Mouse (Mus musculus) neural tube, embryonic 14.5 days (tissue): Measurements from ENCODE around the gene Gadd45b. TPM values are rescaled to one million over a fixed set of nuclear protein-coding genes. Genes with fewer than 3 reads are reported as not detected.

ENCODE experiments used
- ATAC-seq: fragments of 200-750 bp; cut with Nextera tagmentation; 2 replicates; pipeline ENCODE4 v1.8.0; 2017; ENCODE audit warnings: low read depth, mild to moderate bottlenecking, moderate TSS enrichment, moderate library complexity
- H3K27ac ChIP-seq: fragments of 300-500 bp; sonication (generic); 2 replicates; pipeline ENCODE4 v1.5.1; 2014; ENCODE audit warnings: low read depth, mild to moderate bottlenecking, control low read depth, low read length, moderate library complexity, mixed read lengths
- H3K27me3 ChIP-seq: fragments of 300-500 bp; sonication (generic); 2 replicates; pipeline ENCODE4 v1.6.1; 2014; ENCODE audit warnings: low read length; ENCODE audit not compliant: control insufficient read depth, insufficient read depth
- H3K36me3 ChIP-seq: fragments of 300-500 bp; sonication (generic); 2 replicates; pipeline ENCODE4 v1.6.1; 2014; ENCODE audit warnings: low read length, mixed read lengths; ENCODE audit not compliant: control insufficient read depth, insufficient read depth
- H3K4me1 ChIP-seq: fragments of 300-500 bp; sonication (generic); 2 replicates; pipeline ENCODE4 v1.6.1; 2014; ENCODE audit warnings: low read length; ENCODE audit not compliant: control insufficient read depth, insufficient read depth
- H3K4me2 ChIP-seq: fragments of 300-500 bp; sonication (generic); 2 replicates; pipeline ENCODE4 v1.6.1; 2014; ENCODE audit warnings: mild to moderate bottlenecking, low read depth, low read length, control low read depth
- H3K4me3 ChIP-seq: fragments of 300-500 bp; sonication (generic); 2 replicates; pipeline ENCODE4 v1.5.1; 2014; ENCODE audit warnings: low read depth, low read length, control low read depth, mixed read lengths
- H3K9ac ChIP-seq: fragments of 300-500 bp; sonication (generic); replicated peaks from 2 replicates; pipeline ENCODE4 v1.6.1; 2014; ENCODE audit warnings: low read depth, mild to moderate bottlenecking, control low read depth, low read length, mixed read lengths
- H3K9me3 ChIP-seq: fragments of 300-500 bp; sonication (generic); 2 replicates; pipeline ENCODE4 v1.6.1; 2016; ENCODE audit warnings: low read length; ENCODE audit not compliant: control insufficient read depth
- WGBS: fragments of 180-500 bp; shearing (Covaris S2); extraction: QIAGEN DNeasy Blood & Tissue Kit; methylation state at CpG from one replicate; pipeline ENCODE4 v1.1.7; 2014; 5-methylcytosine and 5-hydroxymethylcytosine counted together
- polyA plus RNA-seq: library from polyadenylated mRNA; unstranded; fragments of >200 nt; fragmentation: Nextera tagmentation; extraction: Ambion mirVana; gene quantifications from 2 replicates; pipeline ENCODE4 v1.2.1, GENCODE M21; 2014

Gene Gadd45b
- polyA plus RNA-seq, 1 experiment from 2014 or later, result 7.6 TPM

- Histone ChIP-seq H3K9me3 (no peaks in the 10 kb centered on the region), H3K4me2 (no peak overlapping the region)
- WGBS, result 87% methylated on average over 1 of the region's 1 CpGs
Observed at GRCm38 (mm10) chr10:80973722-80974121, 43.8 kb downstream of the Gadd45b start.

DNA sequence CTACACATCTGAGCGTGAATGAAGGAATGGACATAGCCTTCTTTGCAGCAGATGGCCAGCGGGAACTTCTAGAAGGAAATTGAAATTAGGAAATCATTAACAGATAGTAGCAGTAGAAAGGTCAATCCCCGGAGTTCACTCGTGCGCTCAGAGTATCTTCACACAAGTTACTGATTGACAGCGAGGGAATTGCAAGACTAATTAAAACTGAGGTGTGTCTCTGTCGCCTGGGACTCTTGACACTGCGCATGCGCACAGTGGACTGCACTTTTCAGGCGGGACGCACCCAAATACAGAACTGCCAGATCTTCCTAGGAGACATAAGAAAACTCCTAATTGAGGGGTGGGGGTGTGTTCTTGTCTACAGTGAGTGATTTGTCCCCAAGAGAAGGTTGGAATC lies 45.6 kb downstream of the Gadd45b start:
- no peaks in the 10 kb centered on the region for H3K36me3 ChIP-seq
- H3K27ac ChIP-seq, result no peak overlapping the region
- H3K4me1 ChIP-seq, result 0 out of 2 replicates have a peak, but pooled peaks cover 3% of the 10 kb centered on the region
- no peaks in the 10 kb centered on the region for H3K9me3 ChIP-seq
- no peak overlapping the region for H3K9ac ChIP-seq
- no peak overlapping the region for H3K4me2 ChIP-seq
- H3K27me3 ChIP-seq, result no peaks in the 10 kb centered on the region
- 88% methylated on average over 11 of the region's 11 CpGs for WGBS
- no peak overlapping the region for H3K4me3 ChIP-seq
- ATAC-seq, result no peak

More at GRCm38 (mm10) chr10:80973722-80974121, 43.8 kb downstream of the Gadd45b start:
- ATAC-seq, result no peak
- Histone ChIP-seq H3K27me3 (no peaks in the 10 kb centered on the region), H3K4me3 (no peak overlapping the region), H3K9ac (no peak overlapping the region), H3K27ac (no peak overlapping the region), H3K36me3 (no peaks in the 10 kb centered on the region), H3K4me1 (0 out of 2 replicates have a peak, but pooled peaks cover 3% of the 10 kb centered on the region)

- no peak for ATAC-seq
- H3K4me1 ChIP-seq, result no peaks in the 10 kb centered on the region
- H3K4me2 ChIP-seq, result no peak overlapping the region
- no peaks in the 10 kb centered on the region for H3K9me3 ChIP-seq
- no peak overlapping the region for H3K27ac ChIP-seq
- H3K9ac ChIP-seq, result no peak overlapping the region
- no peaks in the 10 kb centered on the region for H3K36me3 ChIP-seq
- 57% methylated on average over 7 of the region's 7 CpGs for WGBS
- peaks cover 18% of the 10 kb centered on the region for H3K27me3 ChIP-seq
- no peak overlapping the region for H3K4me3 ChIP-seq
Observed at GRCm38 (mm10) chr10:80981564-80982112, 51.8 kb downstream of the Gadd45b start.

Other genes with a start within 250 kb of the Gadd45b start
- gene Mob3a, start 228.1 kb upstream of the Gadd45b start, polyA plus RNA-seq, result 42.0 and 48.6 TPM in 2 replicates
- gene Izumo4, start 227.9 kb upstream of the Gadd45b start, polyA plus RNA-seq, result 24.9 and 29.5 TPM in 2 replicates
- gene Ap3d1, start 187.8 kb upstream of the Gadd45b start, polyA plus RNA-seq, result 109 and 125 TPM in 2 replicates
- gene Dot1l, start 174.9 kb upstream of the Gadd45b start, polyA plus RNA-seq, result 23.6 and 27.3 TPM in 2 replicates
- gene Sf3a2, start 131.9 kb upstream of the Gadd45b start, polyA plus RNA-seq, result 63.3 and 66.8 TPM in 2 replicates
- gene Plekhj1, start 131.4 kb upstream of the Gadd45b start, polyA plus RNA-seq, result 126 and 127 TPM in 2 replicates
- gene Amh, start 124.8 kb upstream of the Gadd45b start, polyA plus RNA-seq, result 0.15 and 0.16 TPM in 2 replicates
- gene Jsrp1, start 116.6 kb upstream of the Gadd45b start, polyA plus RNA-seq, result 0.74 and 0.86 TPM in 2 replicates
- 1,177 and 1,236 TPM in 2 replicates for gene Oaz1, start 103.4 kb upstream of the Gadd45b start, polyA plus RNA-seq
- gene Lingo3, start 86.0 kb upstream of the Gadd45b start, polyA plus RNA-seq, result 8.1 and 12.0 TPM in 2 replicates
- gene Lsm7, start 74.9 kb upstream of the Gadd45b start, polyA plus RNA-seq, result 220 and 260 TPM in 2 replicates
- gene Sppl2b, start 74.8 kb upstream of the Gadd45b start, polyA plus RNA-seq, result 60.3 and 61.5 TPM in 2 replicates
- 0.12 and 0.13 TPM in 2 replicates for gene Tmprss9, start 58.2 kb upstream of the Gadd45b start, polyA plus RNA-seq
- gene Timm13, start 29.1 kb upstream of the Gadd45b start, polyA plus RNA-seq, result 337 and 352 TPM in 2 replicates
- gene Lmnb2, start 11.8 kb upstream of the Gadd45b start, polyA plus RNA-seq, result 10.8 and 16.1 TPM in 2 replicates
- gene Gng7, start 84.9 kb downstream of the Gadd45b start, polyA plus RNA-seq, result 20.3 and 22.7 TPM in 2 replicates
- gene Diras1, start 95.6 kb downstream of the Gadd45b start, polyA plus RNA-seq, result 24.0 and 28.8 TPM in 2 replicates
- gene Slc39a3, start 107.4 kb downstream of the Gadd45b start, polyA plus RNA-seq, result 26.7 and 34.6 TPM in 2 replicates
- gene Sgta, start 130.1 kb downstream of the Gadd45b start, polyA plus RNA-seq, result 264 and 279 TPM in 2 replicates
- 33.3 and 36.8 TPM in 2 replicates for gene Thop1, start 140.0 kb downstream of the Gadd45b start, polyA plus RNA-seq
- 0.15 and 0.61 TPM in 2 replicates for gene Creb3l3, start 168.8 kb downstream of the Gadd45b start, polyA plus RNA-seq
- gene Map2k2, start 175.8 kb downstream of the Gadd45b start, polyA plus RNA-seq, result 219 and 228 TPM in 2 replicates
- 11.0 and 12.6 TPM in 2 replicates for gene Zbtb7a, start 205.1 kb downstream of the Gadd45b start, polyA plus RNA-seq
- 48.4 and 51.4 TPM in 2 replicates for gene Pias4, start 237.8 kb downstream of the Gadd45b start, polyA plus RNA-seq
- 373 and 452 TPM in 2 replicates for gene Eef2, start 246.6 kb downstream of the Gadd45b start, polyA plus RNA-seq